Mouse (Mus musculus): Measurements from ENCODE around the gene Spg11. TPM values are rescaled to one million over a fixed set of nuclear protein-coding genes. Genes with fewer than 3 reads are reported as not detected.

Spg11 gene
- polyA plus RNA-seq, 1 experiment, result 39.5 TPM

DNA sequence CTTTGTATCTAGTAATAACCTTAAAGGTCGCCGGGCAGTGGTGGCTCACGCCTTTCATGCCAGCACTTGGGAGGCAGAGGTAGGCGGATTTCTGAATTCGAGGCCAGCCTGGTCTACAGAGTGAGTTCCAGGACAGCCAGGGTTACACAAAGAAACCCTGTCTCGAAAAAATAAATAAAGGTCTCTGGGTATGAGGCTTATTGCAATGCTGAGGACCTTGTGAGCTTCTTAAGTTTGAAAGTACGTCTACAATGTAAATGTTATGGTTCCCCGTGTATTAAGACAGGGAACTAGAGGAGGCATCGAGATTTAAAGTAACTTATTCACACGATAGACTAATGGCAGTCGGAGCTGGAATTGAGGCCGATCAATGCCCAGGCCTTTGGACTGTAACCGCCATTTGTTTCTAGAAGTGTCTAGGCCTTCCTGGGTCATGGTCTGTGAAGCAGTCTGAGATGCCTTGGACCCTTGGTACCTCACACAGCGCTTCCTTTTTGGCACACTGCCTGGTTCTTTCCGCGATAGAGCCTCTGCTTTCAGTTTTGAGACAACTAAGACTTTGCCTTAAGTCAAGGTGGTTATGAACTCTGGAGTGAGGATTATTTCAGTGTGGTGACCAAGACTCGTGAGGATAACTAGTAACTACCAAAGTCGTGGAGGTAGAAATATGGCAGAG lies 30.2 kb upstream of the Spg11 start:
- WGBS, result 43% methylated on average over 18 of the region's 18 CpGs
- Histone ChIP-seq H3K4me3 (ENCODE audit: insufficient read depth, low read depth, low read length) (peak overlapping the region; percentile 96), H3K27ac (ENCODE audit: insufficient read depth, low read depth, low read length) (peak overlapping the region; percentile 81; the same call in 1 of the 2 replicates), H3K4me1 (ENCODE audit: control insufficient read depth, insufficient read depth, low read length) (0 out of 2 replicates have a peak, but pooled peaks cover 4% of the 10 kb centered on the region)
- TF ChIP-seq POLR2A (IDR thresholded peaks at IDR 0.05; ENCODE audit: insufficient read depth, low read depth, low read length) (no peak), CTCF (IDR thresholded peaks at IDR 0.05; ENCODE audit: insufficient read depth, low read depth, low read length) (no peak)

- WGBS, result under 1% methylated on average over 40 of the region's 40 CpGs
- Histone ChIP-seq H3K4me3 (ENCODE audit: insufficient read depth, low read depth, low read length) (peak within 1 kb of the TSS; percentile 96), H3K27ac (ENCODE audit: insufficient read depth, low read depth, low read length) (peak within 1 kb of the TSS; percentile 81), H3K4me1 (ENCODE audit: control insufficient read depth, insufficient read depth, low read length) (0 out of 2 replicates have a peak, but pooled peaks cover 4% of the 10 kb centered on the region)
- TF ChIP-seq POLR2A (IDR thresholded peaks at IDR 0.05; ENCODE audit: insufficient read depth, low read depth, low read length) (peak; percentile 96), CTCF (IDR thresholded peaks at IDR 0.05; ENCODE audit: insufficient read depth, low read depth, low read length) (no peak)
Observed at GRCm38 (mm10) chr2:122147508-122148241, 29.5 kb upstream of the Spg11 start, which contains the start of gene B2m. Gene B2m, plus strand, starts transcription at chr2:122147686.

GRCm38 (mm10) chr2:122146687-122147086 lies 28.5 kb upstream of the Spg11 start:
- Histone ChIP-seq H3K4me3 (ENCODE audit: insufficient read depth, low read depth, low read length) (no peak overlapping the region), H3K4me1 (ENCODE audit: control insufficient read depth, insufficient read depth, low read length) (0 out of 2 replicates have a peak, but pooled peaks cover 4% of the 10 kb centered on the region), H3K27ac (ENCODE audit: insufficient read depth, low read depth, low read length) (no peak overlapping the region)
- WGBS, result 64% methylated on average over 6 of the region's 6 CpGs
- TF ChIP-seq CTCF (IDR thresholded peaks at IDR 0.05; ENCODE audit: insufficient read depth, low read depth, low read length) (no peak), POLR2A (IDR thresholded peaks at IDR 0.05; ENCODE audit: insufficient read depth, low read depth, low read length) (no peak)

GRCm38 (mm10) chr2:122145756-122146155 lies 27.6 kb upstream of the Spg11 start:
- H3K4me1 ChIP-seq (ENCODE audit: control insufficient read depth, insufficient read depth, low read length), result 0 out of 2 replicates have a peak, but pooled peaks cover 4% of the 10 kb centered on the region
- no peak overlapping the region for H3K4me3 ChIP-seq (ENCODE audit: insufficient read depth, low read depth, low read length)
- 79% methylated on average over 4 of the region's 4 CpGs for WGBS
- no peak overlapping the region for H3K27ac ChIP-seq (ENCODE audit: insufficient read depth, low read depth, low read length)
- no peak for TF ChIP-seq CTCF (IDR thresholded peaks at IDR 0.05; ENCODE audit: insufficient read depth, low read depth, low read length)
- TF ChIP-seq POLR2A (IDR thresholded peaks at IDR 0.05; ENCODE audit: insufficient read depth, low read depth, low read length), result no peak

GRCm38 (mm10) chr2:122143111-122143510 lies 24.9 kb upstream of the Spg11 start:
- WGBS, result 98% methylated on average over 3 of the region's 3 CpGs
- H3K27ac ChIP-seq (ENCODE audit: insufficient read depth, low read depth, low read length), result no peak overlapping the region
- H3K4me1 ChIP-seq (ENCODE audit: control insufficient read depth, insufficient read depth, low read length), result 0 out of 2 replicates have a peak, but pooled peaks cover 3% of the 10 kb centered on the region
- TF ChIP-seq CTCF (IDR thresholded peaks at IDR 0.05; ENCODE audit: insufficient read depth, low read depth, low read length) (no peak), POLR2A (IDR thresholded peaks at IDR 0.05; ENCODE audit: insufficient read depth, low read depth, low read length) (no peak)
- H3K4me3 ChIP-seq (ENCODE audit: insufficient read depth, low read depth, low read length), result no peak overlapping the region

GRCm38 (mm10) chr2:122141332-122141967 lies 23.3 kb upstream of the Spg11 start:
- Histone ChIP-seq H3K4me1 (ENCODE audit: control insufficient read depth, insufficient read depth, low read length) (no peaks in the 10 kb centered on the region), H3K27ac (ENCODE audit: insufficient read depth, low read depth, low read length) (no peak overlapping the region), H3K4me3 (ENCODE audit: insufficient read depth, low read depth, low read length) (no peak overlapping the region)
- 75% methylated on average over 5 of the region's 5 CpGs for WGBS
- TF ChIP-seq CTCF (IDR thresholded peaks at IDR 0.05; ENCODE audit: insufficient read depth, low read depth, low read length) (no peak), POLR2A (IDR thresholded peaks at IDR 0.05; ENCODE audit: insufficient read depth, low read depth, low read length) (no peak)

GRCm38 (mm10) chr2:122140815-122141214 lies 22.6 kb upstream of the Spg11 start:
- WGBS, result 79% methylated on average over 2 of the region's 2 CpGs
- Histone ChIP-seq H3K4me3 (ENCODE audit: insufficient read depth, low read depth, low read length) (no peak overlapping the region), H3K4me1 (ENCODE audit: control insufficient read depth, insufficient read depth, low read length) (no peaks in the 10 kb centered on the region), H3K27ac (ENCODE audit: insufficient read depth, low read depth, low read length) (no peak overlapping the region)
- no peak for TF ChIP-seq POLR2A (IDR thresholded peaks at IDR 0.05; ENCODE audit: insufficient read depth, low read depth, low read length)
- TF ChIP-seq CTCF (IDR thresholded peaks at IDR 0.05; ENCODE audit: insufficient read depth, low read depth, low read length), result no peak

DNA sequence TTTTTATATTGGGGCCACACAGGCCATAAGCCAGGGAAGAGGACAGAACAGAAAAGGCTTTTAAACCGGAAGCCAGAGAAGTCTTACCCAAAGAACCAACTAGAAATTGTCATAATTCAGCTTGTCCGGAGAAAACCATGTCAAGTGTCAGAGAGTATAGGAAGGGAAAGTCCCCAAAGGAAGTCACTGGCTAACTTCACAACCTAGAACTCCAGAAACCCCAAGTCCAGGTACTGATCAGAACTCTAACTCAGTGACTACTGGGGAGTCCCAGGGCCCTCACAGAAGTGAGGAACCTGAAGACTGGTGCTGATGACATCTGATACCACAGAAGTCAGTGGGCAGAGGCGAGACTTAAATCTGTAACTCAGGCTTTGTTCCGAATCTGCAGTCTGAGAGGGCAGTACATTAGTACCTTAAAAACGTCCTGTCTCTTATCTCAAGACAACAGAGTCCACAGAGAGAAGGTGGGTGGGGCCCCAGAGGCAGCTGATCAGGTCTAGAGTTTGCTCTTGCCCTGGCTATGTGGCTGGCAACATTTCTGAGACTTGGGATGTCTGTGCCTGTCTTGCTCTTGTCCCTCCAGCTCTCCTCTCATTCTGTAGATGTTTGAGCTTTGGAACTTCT lies 19.8 kb upstream of the Spg11 start:
- H3K4me3 ChIP-seq (ENCODE audit: insufficient read depth, low read depth, low read length), result no peak overlapping the region
- H3K27ac ChIP-seq (ENCODE audit: insufficient read depth, low read depth, low read length), result no peak overlapping the region
- no peaks in the 10 kb centered on the region for H3K4me1 ChIP-seq (ENCODE audit: control insufficient read depth, insufficient read depth, low read length)
- no peak for TF ChIP-seq CTCF (IDR thresholded peaks at IDR 0.05; ENCODE audit: insufficient read depth, low read depth, low read length)
- TF ChIP-seq POLR2A (IDR thresholded peaks at IDR 0.05; ENCODE audit: insufficient read depth, low read depth, low read length), result no peak
- WGBS, result 79% methylated on average over 5 of the region's 5 CpGs

Measured in olfactory bulb, adult 2 months (tissue).